Mouse (Mus musculus) kidney, adult 18-20 months (tissue): Measurements from ENCODE around the gene Scn3b.

Experiments
- DNase-seq: peaks from one replicate; pipeline ENCODE4 v3.0.0; 2021

Scn3b gene

GRCm38 (mm10) chr9:40318771-40319170, 49.8 kb downstream of the Scn3b start:
- no peak for DNase-seq

GRCm38 (mm10) chr9:40320405-40320804, 51.4 kb downstream of the Scn3b start:
- DNase-seq: no peak

GRCm38 (mm10) chr9:40320879-40321667, 52.1 kb downstream of the Scn3b start:
- peak; percentile 61 for DNase-seq

- no peak for DNase-seq
Observed at GRCm38 (mm10) chr9:40321668-40322003, 52.6 kb downstream of the Scn3b start.

- DNase-seq: no peak
Observed at GRCm38 (mm10) chr9:40322372-40322771, 53.4 kb downstream of the Scn3b start.

- DNase-seq: peak; percentile 53
Observed at GRCm38 (mm10) chr9:40323171-40323570, 54.2 kb downstream of the Scn3b start.

- no peak for DNase-seq
Observed at GRCm38 (mm10) chr9:40323773-40324172, 54.8 kb downstream of the Scn3b start.

- no peak for DNase-seq
Observed at GRCm38 (mm10) chr9:40324232-40324792, 55.3 kb downstream of the Scn3b start.

- DNase-seq: no peak
Observed at GRCm38 (mm10) chr9:40324826-40325225, 55.8 kb downstream of the Scn3b start.

- DNase-seq: no peak
Observed at GRCm38 (mm10) chr9:40326260-40326915, 57.4 kb downstream of the Scn3b start.

GRCm38 (mm10) chr9:40330609-40331382, 61.8 kb downstream of the Scn3b start:
- DNase-seq: peak; percentile 88

- DNase-seq: no peak
Observed at GRCm38 (mm10) chr9:40331411-40332286, 62.6 kb downstream of the Scn3b start.

- no peak for DNase-seq
Observed at GRCm38 (mm10) chr9:40332326-40332725, 63.3 kb downstream of the Scn3b start.

- DNase-seq: no peak
Observed at GRCm38 (mm10) chr9:40332731-40333648, 64.0 kb downstream of the Scn3b start.

- DNase-seq: peak; percentile 74
Observed at GRCm38 (mm10) chr9:40333649-40334396, 64.8 kb downstream of the Scn3b start.

- DNase-seq: no peak
Observed at GRCm38 (mm10) chr9:40334617-40335016, 65.6 kb downstream of the Scn3b start.

GRCm38 (mm10) chr9:40336701-40337100, 67.7 kb downstream of the Scn3b start:
- DNase-seq: peak; percentile 82

GRCm38 (mm10) chr9:40337131-40337820, 68.3 kb downstream of the Scn3b start:
- DNase-seq: no peak

GRCm38 (mm10) chr9:40339578-40339977, 70.6 kb downstream of the Scn3b start:
- DNase-seq: no peak
